Mouse (Mus musculus) 416B (cell line): ENCODE measurements around the gene Cep131.

Source experiments
- DNase-seq: peaks from one replicate; pipeline ENCODE4 v3.0.0; 2011; ENCODE audit warnings: low read depth

The Cep131 gene

DNA sequence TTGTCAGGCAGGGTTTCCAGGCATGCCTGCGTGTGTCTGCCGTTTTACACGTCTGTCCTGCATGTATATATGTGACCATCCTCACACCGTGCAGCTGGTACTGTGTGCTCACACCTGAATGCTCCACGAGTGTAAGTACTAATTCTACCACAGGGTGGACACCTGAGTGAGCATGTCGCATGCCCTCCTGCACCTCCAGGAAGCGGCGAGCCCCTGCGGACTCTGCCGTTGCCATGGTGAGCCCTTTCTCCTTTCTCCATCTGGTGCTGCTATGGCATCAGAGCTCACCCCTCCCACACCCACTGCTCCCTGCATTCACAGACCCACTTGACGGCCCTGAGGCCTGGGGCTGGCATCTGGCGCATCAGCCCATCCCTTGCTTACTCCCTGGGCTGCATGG is 63.8 kb downstream of the Cep131 start:
- no peak for DNase-seq

DNA sequence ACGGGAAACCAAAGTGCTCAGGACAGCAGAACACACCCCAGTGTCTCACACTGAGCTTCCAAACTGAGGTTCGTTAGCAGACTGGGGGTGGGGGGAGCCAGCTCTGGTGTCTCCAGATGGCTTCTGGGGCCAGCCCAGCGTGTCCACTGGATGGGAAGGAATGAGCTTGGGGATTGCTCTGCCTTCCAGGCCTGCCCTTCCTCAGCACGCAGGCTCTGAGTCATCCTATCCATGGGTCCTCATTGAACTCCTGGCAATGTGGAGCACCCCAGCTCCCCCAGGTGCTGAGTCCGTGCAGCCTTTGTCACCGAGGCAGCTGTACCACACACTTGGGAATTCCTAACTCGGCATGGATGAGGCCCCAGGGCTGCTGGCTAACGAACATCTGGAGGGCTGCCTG is 64.4 kb downstream of the Cep131 start:
- DNase-seq = no peak

DNA sequence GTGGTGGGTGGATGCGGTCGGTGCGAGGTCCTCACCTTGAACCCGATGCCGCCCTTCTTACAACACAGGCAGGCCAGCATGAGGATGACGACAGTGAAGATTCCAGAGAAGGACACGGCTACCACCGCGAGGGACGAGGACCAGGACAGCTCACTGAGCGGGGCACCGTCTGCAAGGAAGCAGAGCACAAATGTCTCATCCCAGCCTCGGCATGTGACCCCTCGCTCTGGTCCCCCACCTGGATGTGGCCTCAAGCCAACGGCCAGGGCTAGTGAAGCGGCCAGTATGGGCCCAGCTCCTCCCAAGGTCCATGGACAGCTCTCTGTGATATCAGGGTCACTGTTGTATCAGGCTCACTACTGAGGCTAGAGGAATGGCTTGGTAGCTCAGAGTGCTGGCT is 65.3 kb downstream of the Cep131 start:
- no peak for DNase-seq

DNA sequence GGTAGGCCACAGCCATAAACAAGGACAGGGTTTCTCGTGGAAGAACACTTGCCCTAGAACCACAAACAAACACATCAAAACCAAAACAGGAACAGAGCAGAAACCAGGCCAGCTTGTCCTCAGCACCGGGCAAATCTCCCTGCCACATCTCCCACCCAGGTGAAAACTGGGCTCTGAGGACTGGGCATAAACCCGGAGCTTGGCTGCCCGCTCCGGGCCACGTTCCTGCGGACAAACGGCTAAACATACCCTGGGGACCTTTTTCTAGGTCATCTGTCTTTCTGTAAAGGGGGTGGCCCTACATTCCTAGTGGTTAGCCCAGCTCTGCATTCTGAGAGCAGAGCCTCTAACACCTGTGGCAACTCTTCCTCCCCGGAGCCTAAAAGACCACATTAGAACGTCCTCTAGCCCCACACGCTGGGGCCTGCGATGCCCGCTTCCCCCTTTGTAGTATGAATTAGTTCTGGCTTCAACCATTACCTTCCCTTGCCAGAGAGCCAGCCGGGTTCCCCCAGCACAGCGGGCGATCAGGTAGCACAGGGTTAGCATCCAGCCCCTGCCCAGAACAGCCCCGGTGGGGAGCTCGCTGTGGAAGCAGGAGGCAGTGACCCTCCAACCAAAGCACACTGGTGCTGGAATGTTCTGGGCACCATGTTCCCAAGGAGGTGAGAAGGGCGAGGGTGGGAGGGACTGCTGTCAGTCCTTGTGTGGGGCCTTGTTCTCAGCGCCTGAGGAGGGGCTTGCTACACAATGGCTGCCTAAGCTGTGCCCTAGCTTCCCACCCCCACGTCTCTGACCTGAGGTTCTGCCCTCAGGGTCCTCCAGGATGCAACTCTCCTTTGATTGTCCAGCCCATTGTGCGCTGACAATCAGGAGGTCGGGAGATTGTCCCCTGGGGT is 66.8 kb downstream of the Cep131 start:
- DNase-seq = no peak

DNA sequence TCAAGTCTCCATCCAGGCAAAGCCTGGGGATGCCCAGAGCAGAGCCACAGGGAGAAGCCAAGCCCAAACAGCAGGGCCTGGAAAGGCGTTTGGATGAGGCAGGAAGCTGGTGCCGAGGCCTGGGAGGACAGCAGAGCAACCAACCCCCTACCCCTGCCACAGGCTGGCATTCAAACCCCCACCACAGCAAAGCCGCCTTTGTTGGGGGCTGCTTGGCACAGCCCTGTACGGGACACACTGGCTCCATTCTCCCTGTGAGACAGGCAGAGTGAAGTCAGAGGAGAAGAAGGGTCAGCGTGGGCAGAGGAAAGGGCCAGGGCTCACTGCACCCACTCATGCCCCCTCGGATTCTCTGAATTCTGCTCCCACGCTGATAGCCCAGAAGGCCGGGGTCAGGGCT is 69.6 kb downstream of the Cep131 start:
- DNase-seq = no peak

DNA sequence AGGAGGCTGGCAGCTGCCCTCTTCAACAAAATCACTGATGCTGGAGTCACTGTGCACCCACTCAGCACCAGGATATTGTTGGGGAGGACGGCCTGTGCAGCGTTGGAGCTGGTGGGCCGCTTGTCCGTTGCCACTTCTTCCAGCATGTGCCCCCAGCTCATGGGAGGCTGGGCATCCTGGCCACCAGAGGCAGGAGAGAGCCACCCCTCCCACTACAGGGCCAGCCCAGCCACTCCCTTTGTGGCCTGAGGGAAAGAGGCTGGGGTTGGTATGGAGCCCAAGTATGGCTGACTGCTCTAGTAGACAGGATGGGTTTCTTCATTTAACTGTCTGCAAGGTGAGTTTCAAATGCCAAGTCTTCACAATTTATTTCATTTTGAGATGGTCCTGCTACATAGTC is 71.9 kb downstream of the Cep131 start:
- no peak for DNase-seq
